Mouse (Mus musculus) liver, postnatal 0 days (tissue): ENCODE results near the gene Esyt2. TPM values are rescaled to one million over a fixed set of nuclear protein-coding genes. Genes with fewer than 3 reads are reported as not detected.

Source experiments
- ATAC-seq: fragments of 200-750 bp; cut with Nextera tagmentation; 2 replicates; pipeline ENCODE4 v1.8.0; 2017; ENCODE audit warnings: mild to moderate bottlenecking, moderate library complexity
- DNase-seq: peaks from one replicate; pipeline ENCODE4 v3.0.0-alpha.2; 2016
- H3K27ac ChIP-seq: fragments of 300-500 bp; sonication (generic); 2 replicates; pipeline ENCODE4 v1.5.1; 2014; ENCODE audit warnings: antibody characterized with exemption, moderate library complexity, mild to moderate bottlenecking, low read depth
- H3K27me3 ChIP-seq: fragments of 300-500 bp; sonication (generic); 2 replicates; pipeline ENCODE4 v1.6.1; 2014; ENCODE audit warnings: low read length, control low read depth, mixed read lengths; ENCODE audit not compliant: insufficient read depth
- H3K36me3 ChIP-seq: fragments of 300-500 bp; sonication (generic); replicated peaks from 2 replicates; pipeline ENCODE4 v1.6.1; 2014; ENCODE audit warnings: mild to moderate bottlenecking, control low read depth, low read length, moderate library complexity, mixed read lengths; ENCODE audit not compliant: insufficient read depth
- H3K4me1 ChIP-seq: fragments of 300-500 bp; sonication (generic); 2 replicates; pipeline ENCODE4 v1.6.1; 2014; ENCODE audit warnings: antibody characterized with exemption, mild to moderate bottlenecking, control low read depth; ENCODE audit not compliant: insufficient read depth
- H3K4me2 ChIP-seq: fragments of 300-500 bp; sonication (generic); 2 replicates; pipeline ENCODE4 v1.6.1; 2014; ENCODE audit warnings: low read depth, mild to moderate bottlenecking, low read length, moderate library complexity, mixed read lengths
- H3K4me3 ChIP-seq: fragments of 300-500 bp; sonication (generic); 2 replicates; pipeline ENCODE4 v1.5.1; 2014; ENCODE audit warnings: low read depth, low read length
- H3K9ac ChIP-seq: fragments of 300-500 bp; sonication (generic); replicated peaks from 2 replicates; pipeline ENCODE4 v1.6.1; 2014; ENCODE audit warnings: mild to moderate bottlenecking, moderate library complexity
- H3K9me3 ChIP-seq: fragments of 300-500 bp; sonication (generic); 2 replicates; pipeline ENCODE4 v1.6.1; 2016; ENCODE audit warnings: mild to moderate bottlenecking, control low read depth, low read length, mixed read lengths
- CTCF ChIP-seq: sonication (generic); IDR thresholded peaks from 2 replicates; pipeline ENCODE4 v1.5.1; 2016; ENCODE audit warnings: antibody characterized with exemption, low read depth
- EP300 ChIP-seq: IDR thresholded peaks from 2 replicates; pipeline ENCODE4 v1.6.1; 2016; ENCODE audit warnings: antibody characterized with exemption, low read depth, mild to moderate bottlenecking
- WGBS: fragments of 180-500 bp; shearing (Covaris S2); extraction: QIAGEN DNeasy Blood & Tissue Kit; methylation state at CpG from one replicate; pipeline ENCODE4 v1.1.7; 2014; ENCODE audit not compliant: insufficient replicate concordance; 5-methylcytosine and 5-hydroxymethylcytosine counted together
- polyA plus RNA-seq: library from polyadenylated mRNA; unstranded; fragments of >200 nt; fragmentation: Nextera tagmentation; extraction: Ambion mirVana; gene quantifications from 2 replicates; pipeline ENCODE4 v1.2.1, GENCODE M21; 2015

The Esyt2 gene
- polyA plus RNA-seq, 1 experiment from 2014 or later: 5.7 TPM

DNA sequence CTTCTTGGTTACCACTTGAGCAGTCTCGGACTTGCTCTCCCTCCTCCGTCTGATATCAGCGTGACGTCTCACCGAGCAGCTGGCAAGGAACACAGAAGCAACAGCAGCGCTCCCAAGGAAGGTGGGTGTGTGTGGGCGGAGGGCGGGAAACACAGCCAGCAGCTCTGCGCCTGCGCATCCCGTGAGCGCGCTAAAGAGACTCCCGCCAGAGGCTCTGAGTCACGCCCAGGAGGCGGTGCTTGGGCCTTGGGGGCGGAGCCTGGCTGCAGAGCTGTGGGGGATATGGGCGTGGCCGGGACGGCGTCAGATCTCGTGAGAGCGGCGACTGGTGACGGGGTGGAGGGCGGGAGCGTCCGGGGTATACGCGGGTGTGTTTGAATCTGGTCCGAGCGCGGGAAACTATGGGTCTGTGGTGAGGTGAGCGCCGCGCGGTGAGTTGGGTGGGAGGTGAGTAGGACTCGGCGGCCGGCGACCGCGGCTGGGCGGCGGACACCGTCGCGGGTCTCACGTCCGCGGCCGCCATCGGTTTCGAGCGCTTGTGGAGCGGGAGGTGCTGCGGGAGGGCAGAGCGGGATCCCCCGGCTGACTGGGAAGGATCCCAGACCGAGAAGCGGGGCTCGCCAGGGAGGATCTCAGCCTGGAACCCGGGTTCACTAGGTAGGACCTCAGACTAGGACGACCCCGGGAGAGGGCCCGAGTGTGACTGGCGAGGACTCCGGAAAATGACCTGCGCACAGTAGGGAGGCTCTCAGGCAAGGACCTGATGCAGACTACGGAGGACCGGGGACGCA is 124.2 kb downstream of the Esyt2 start, which contains the start of gene Ncapg2:
Gene Ncapg2 (plus strand): TSS at position 358 of the 791 bp plus-strand sequence.
- DNase-seq (peak; percentile 100), ATAC-seq (peak; percentile 98)
- 1% methylated on average over 59 of the region's 72 CpGs for WGBS
- H3K9ac ChIP-seq: peak within 1 kb of the TSS; percentile 92
- TF ChIP-seq CTCF (no peak), EP300 (peak; percentile 40; the same call in 1 of the 2 replicates)
- no peaks in the 10 kb centered on the region for H3K9me3 ChIP-seq
- H3K36me3 ChIP-seq: peaks cover 24% of the 10 kb centered on the region
- H3K27me3 ChIP-seq: no peaks in the 10 kb centered on the region
- peak within 1 kb of the TSS; percentile 88 for H3K4me2 ChIP-seq
- H3K27ac ChIP-seq: peak within 1 kb of the TSS; percentile 59
- peak within 1 kb of the TSS; percentile 91 for H3K4me3 ChIP-seq
- peaks cover 15% of the 10 kb centered on the region for H3K4me1 ChIP-seq

DNA sequence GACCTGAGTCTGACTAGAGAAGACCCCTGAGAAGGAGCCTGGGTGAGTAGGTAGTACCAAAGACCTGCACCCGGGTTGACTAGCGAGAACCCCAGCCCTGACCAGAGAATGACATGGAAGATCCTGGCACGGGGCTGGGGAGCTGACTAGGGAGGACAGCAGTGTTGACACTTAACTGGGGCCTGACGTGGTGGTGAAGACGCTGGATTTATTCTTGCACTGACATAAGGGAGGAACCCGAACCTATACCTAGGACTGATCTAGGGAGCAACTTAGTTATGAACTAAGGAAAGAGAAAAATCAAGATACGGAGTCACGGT is 124.8 kb downstream of the Esyt2 start:
- Histone ChIP-seq H3K9me3 (no peaks in the 10 kb centered on the region), H3K4me3 (peak overlapping the region; percentile 91), H3K27me3 (no peaks in the 10 kb centered on the region), H3K36me3 (peaks cover 30% of the 10 kb centered on the region), H3K4me1 (peaks cover 15% of the 10 kb centered on the region), H3K4me2 (peak overlapping the region; percentile 88), H3K27ac (peak overlapping the region; percentile 59), H3K9ac (peak overlapping the region; percentile 92)
- TF ChIP-seq EP300: no peak
- no peak for TF ChIP-seq CTCF
- peak; percentile 19 for ATAC-seq
- 9% methylated on average over 8 of the region's 8 CpGs for WGBS
- DNase-seq: peak; percentile 52

DNA sequence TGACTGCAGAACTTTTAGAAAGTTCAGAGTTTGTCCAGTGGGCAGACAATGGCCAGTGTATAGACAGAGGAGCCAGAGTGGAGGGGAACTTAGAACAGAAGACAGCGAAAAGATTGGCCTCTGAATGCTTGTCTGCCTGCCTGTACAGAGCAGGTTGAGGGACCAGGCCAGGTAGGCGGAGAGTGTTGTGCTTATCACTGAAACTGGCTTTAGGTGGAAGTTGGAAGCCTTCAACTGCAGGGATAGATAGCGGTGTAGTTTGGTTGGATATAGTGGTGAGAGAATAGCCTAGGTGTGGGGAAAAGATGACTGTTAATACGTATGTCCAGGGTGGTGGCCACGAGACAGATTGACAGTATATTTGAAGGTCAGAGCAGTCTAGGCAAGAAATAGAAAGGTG is 126.9 kb downstream of the Esyt2 start:
- Histone ChIP-seq H3K4me1 (peaks cover 15% of the 10 kb centered on the region), H3K9ac (0 out of 2 replicates have a peak overlapping the region, but pooled peaks have one; percentile 14), H3K4me2 (peak overlapping the region; percentile 88), H3K27me3 (no peaks in the 10 kb centered on the region), H3K27ac (no peak overlapping the region), H3K36me3 (peaks cover 44% of the 10 kb centered on the region), H3K9me3 (no peaks in the 10 kb centered on the region), H3K4me3 (peak overlapping the region; percentile 91)
- TF ChIP-seq CTCF (no peak), EP300 (no peak)
- WGBS: 70% methylated on average over 5 of the region's 5 CpGs
- ATAC-seq (no peak), DNase-seq (no peak)

DNA sequence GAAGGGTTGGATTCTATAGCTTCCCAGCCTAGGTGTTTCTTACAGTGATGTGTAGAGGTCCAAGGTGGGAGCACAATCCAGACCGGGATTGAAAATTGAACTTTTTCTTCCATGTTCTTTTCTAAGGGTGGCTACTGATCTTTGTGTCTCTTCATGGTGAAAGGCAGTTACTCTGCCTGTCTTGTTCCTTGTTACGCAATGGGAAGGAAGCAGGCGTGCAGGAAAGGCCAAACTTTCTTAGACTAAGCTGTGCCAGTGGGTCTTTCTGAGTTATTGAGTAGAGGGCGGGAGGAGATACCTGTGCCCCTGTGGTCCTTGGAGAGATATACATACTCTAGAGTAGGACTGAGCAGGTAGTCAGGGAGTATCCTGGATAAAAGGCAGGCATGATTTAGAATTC is 133.9 kb downstream of the Esyt2 start:
- H3K4me2 ChIP-seq: no peak overlapping the region
- no peak overlapping the region for H3K27ac ChIP-seq
- H3K9ac ChIP-seq: no peak overlapping the region
- DNase-seq (no peak), ATAC-seq (no peak)
- no peak for TF ChIP-seq EP300
- no peak for TF ChIP-seq CTCF
- no peak overlapping the region for H3K4me3 ChIP-seq
- WGBS: 85% methylated on average over 4 of the region's 4 CpGs
- H3K36me3 ChIP-seq: peaks cover 65% of the 10 kb centered on the region
- no peaks in the 10 kb centered on the region for H3K4me1 ChIP-seq
- H3K27me3 ChIP-seq: no peaks in the 10 kb centered on the region
- H3K9me3 ChIP-seq: no peaks in the 10 kb centered on the region

DNA sequence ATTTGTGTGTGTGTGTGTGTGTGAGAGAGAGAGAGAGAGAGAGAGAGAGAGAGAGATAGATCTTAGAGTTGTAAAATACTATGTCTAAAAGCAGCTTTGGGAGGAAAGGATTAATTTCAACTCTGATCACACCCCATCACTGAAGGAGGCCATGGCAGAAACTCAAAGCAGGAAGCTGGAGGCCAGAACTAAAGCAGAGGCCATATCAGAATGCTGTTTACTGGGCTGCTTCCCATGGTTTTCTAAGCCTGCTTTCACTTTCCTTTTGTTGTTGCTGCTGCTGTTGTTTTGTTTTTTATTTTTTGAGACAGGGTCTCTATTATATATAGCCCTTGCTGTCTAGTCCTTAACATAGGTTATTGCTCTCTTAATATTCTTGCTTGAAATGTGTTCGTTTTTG is 135.5 kb downstream of the Esyt2 start:
- 91% methylated on average over 1 of the region's 1 CpGs for WGBS
- Histone ChIP-seq H3K4me1 (no peaks in the 10 kb centered on the region), H3K9me3 (no peaks in the 10 kb centered on the region), H3K27ac (no peak overlapping the region), H3K27me3 (no peaks in the 10 kb centered on the region), H3K36me3 (peaks cover 60% of the 10 kb centered on the region), H3K4me2 (no peak overlapping the region), H3K4me3 (no peak overlapping the region), H3K9ac (no peak overlapping the region)
- no peak for ATAC-seq
- no peak for DNase-seq
- TF ChIP-seq EP300: no peak
- no peak for TF ChIP-seq CTCF

DNA sequence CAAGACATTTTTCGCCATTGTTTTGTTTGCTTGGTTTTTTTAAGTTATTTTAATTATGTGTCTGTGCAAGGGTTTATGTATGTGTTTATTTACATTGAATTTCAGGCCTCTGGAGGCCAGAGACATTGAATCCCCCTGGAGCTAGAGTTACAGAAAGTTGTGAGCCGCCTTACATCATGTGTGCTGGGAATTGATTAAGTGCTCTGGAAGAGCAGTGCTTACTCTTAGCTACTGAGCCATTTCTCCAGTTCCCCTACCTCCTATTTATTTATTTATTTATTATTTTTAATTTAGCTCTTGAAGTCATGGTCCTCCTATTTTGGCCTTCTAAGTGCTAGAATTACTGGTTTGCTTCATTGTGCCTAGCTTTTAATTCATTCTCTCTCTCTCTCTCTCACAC is 140.7 kb downstream of the Esyt2 start:
- WGBS: 89% methylated on average over 2 of the region's 2 CpGs
- Histone ChIP-seq H3K4me2 (no peak overlapping the region), H3K27me3 (no peaks in the 10 kb centered on the region), H3K4me1 (no peaks in the 10 kb centered on the region), H3K27ac (no peak overlapping the region), H3K9me3 (no peaks in the 10 kb centered on the region), H3K4me3 (no peak overlapping the region), H3K9ac (no peak overlapping the region), H3K36me3 (peaks cover 72% of the 10 kb centered on the region)
- ATAC-seq (no peak), DNase-seq (no peak)
- TF ChIP-seq EP300 (no peak), CTCF (no peak)
